Mouse (Mus musculus) frontal cortex, postnatal 14 days (tissue): ENCODE measurements around the gene Adora2a.
"Not testable (repeated sequence)": the region's sequence is repeated elsewhere in the genome, so short reads cannot be mapped to it uniquely, and the experiment has no call there.

Experiments used
- DNase-seq, 2 experiments: peaks; one replicate each; pipeline ENCODE4 v3.0.0; 2022; ENCODE audit warnings: low spot score in 2 of 2

Adora2a gene

GRCm38 (mm10) chr10:75316872-75316907 lies at the start of gene Adora2a:
Gene Adora2a (plus strand): TSS chr10:75316877.
- DNase-seq: no peak

DNA sequence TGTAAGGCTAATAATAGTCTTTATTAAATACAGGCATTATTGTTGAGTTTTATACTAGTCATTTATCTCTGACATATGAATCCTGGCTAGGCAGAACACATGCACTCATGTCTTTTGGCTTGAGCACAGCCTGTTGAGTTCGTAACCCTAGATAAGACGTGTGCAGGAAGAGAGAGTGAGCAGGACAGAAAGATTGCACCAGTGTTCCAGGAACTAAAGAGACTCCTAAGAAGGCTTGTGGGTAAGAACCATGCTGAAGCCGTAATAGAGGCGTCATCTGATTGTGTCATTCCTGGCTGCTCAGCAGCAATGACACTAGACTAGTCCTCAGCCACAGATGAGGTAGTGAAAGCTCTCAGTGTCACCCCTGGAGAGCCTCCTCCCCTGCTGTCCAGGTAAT lies 43.7 kb upstream of the Adora2a start:
- no peak for DNase-seq

GRCm38 (mm10) chr10:75276427-75277013 lies 40.2 kb upstream of the Adora2a start:
- DNase-seq: no peak

GRCm38 (mm10) chr10:75277501-75277900 lies 39.2 kb upstream of the Adora2a start:
- no peak for DNase-seq

GRCm38 (mm10) chr10:75282648-75283047 lies 34.0 kb upstream of the Adora2a start:
- DNase-seq: no peak

- no peak for DNase-seq
Observed at GRCm38 (mm10) chr10:75283821-75284220, 32.9 kb upstream of the Adora2a start.

DNA sequence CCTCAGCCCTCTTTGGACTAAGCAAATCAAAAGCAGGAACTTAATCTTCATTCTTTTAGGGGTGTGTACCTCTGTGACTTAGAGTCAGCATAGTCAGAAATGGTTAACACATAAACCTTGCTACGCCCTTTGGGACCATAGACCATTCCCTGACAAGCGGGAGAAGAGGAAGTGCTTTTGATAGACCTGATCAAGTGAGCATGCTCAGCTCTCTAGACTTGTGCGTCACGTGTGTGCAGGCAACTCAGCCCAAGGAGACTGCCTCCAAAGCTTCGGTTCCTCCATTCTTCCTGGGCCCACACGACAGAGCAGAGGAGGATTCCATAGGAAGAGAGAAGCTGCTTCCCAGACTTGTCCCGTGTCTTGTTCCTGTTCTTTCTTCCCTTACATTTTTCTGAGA lies 28.1 kb upstream of the Adora2a start:
- no peak for DNase-seq

DNA sequence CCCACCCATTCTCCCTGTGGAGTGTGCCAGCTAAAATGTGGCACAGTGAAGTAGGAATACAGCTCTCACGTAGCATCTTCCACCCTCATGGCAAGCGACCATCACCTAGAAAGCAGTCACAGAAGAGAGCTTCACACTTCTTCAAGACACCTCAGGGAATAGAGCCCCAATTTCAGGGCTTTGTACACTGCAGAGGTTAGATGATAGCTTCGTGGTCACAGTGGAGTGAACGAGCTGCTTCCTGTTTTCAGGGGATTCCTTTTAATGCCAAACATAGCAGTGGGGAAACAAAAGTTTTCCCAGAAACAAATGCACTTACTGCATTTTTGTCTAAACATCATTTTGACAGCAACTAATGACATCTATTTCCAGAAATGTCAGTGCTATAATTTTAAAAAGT lies 27.3 kb upstream of the Adora2a start:
- DNase-seq: no peak

- DNase-seq: no peak
Observed at GRCm38 (mm10) chr10:75290650-75291049, 26.0 kb upstream of the Adora2a start.

DNA sequence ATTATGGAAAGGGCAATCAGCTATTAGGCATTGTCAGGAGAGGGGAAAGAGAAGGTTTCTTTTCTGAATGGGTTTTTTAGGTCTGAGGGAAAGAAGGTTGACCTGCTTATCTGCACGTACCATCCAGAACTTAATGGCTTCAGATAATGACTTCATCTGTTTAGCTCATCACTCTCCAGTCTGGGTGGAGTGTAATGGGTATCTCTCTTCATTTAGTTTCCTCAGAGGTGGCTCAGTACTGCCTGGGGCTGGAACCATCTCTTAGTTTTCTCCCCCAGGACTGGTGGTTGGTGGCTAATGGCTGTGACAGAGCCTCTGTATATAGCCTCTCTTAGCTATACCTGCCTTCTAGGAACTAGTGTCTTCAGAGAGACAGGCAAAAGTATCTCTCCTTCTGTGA lies 25.3 kb upstream of the Adora2a start:
- DNase-seq: no peak

DNA sequence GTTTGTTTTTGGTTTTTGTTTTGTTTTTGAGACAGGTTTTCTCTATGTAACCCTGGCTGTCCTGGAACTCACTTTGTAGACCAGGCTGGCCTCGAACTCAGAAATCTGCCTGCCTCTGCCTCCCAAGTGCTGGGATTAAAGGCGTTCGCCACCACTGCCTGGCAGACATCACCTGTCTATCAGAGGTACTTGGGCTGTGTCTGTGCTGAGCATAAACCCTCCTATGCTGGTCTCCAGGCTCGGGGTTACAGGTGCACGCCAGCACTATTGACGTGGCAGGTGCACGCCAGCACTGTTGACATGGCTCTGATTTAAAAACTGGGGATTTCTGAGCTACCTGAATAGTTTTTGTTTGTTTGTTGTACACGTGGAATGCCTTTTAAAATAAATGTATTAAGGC lies 24.5 kb upstream of the Adora2a start:
- DNase-seq: not testable (repeated sequence)

DNA sequence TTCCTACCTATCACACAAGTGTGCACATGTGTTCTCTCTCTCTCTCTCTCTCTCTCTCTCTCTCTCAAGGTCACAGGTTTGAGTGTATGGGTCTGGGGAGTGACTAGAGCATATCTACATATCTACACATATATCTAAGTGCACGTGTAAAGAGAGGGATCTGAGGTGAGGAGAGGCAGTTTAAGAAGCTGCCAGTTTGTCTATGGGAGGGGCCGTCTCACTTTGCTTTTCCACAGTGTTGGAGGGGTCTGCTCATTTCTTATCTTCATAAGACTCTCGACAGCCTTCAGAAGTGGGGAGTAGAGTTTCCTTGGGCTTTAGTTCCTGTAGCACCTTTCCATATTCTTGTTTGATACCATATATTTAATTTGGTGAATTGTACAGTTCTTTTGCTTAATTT lies 23.4 kb upstream of the Adora2a start:
- DNase-seq: no peak

- DNase-seq: no peak
Observed at GRCm38 (mm10) chr10:75294362-75294761, 22.3 kb upstream of the Adora2a start.

DNA sequence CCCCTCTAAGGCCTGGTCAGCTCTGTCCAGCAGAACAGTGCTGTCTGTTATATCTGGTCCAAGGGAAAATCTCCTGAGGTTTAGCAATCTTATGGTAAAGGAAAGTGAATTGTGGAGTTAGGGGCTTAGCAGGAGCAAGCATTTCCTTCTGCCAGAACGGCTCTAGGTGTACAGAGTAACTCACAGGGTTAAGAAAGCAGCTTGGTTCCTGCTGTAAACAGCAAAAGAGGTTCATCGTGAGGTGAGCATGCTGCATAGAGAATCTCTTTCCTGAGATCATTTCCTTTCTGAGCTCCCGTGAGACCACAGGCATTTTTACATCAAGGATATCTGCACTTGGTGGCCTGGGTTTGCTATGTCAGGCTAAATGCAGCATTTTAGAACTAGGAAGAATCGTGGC lies 21.8 kb upstream of the Adora2a start:
- DNase-seq: no peak

DNA sequence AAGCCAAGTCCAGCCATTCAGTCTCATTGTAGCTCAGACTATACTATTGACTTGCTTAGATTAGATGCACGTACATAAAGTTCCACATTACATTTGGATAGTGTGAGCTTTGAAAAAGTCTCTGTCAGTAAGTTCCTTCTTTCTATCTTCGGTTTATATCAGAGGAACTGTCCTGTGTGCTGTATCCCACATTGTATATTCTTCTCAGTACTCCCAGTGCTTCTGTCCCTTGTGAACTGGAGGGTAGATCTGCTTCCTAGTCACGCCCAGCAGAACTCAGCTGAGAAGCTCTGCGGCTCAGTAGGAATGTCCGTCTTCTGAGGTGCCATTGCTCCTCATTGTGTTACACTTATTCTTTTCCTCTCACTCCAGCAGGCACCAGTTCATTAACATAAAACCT lies 18.1 kb upstream of the Adora2a start:
- DNase-seq: no peak

- no peak for DNase-seq
Observed at GRCm38 (mm10) chr10:75299785-75300418, 16.8 kb upstream of the Adora2a start.

GRCm38 (mm10) chr10:75301195-75301806 lies 15.4 kb upstream of the Adora2a start:
- no peak for DNase-seq

- no peak for DNase-seq
Observed at GRCm38 (mm10) chr10:75301937-75302336, 14.7 kb upstream of the Adora2a start.

GRCm38 (mm10) chr10:75302536-75302935 lies 14.1 kb upstream of the Adora2a start:
- DNase-seq: no peak

DNA sequence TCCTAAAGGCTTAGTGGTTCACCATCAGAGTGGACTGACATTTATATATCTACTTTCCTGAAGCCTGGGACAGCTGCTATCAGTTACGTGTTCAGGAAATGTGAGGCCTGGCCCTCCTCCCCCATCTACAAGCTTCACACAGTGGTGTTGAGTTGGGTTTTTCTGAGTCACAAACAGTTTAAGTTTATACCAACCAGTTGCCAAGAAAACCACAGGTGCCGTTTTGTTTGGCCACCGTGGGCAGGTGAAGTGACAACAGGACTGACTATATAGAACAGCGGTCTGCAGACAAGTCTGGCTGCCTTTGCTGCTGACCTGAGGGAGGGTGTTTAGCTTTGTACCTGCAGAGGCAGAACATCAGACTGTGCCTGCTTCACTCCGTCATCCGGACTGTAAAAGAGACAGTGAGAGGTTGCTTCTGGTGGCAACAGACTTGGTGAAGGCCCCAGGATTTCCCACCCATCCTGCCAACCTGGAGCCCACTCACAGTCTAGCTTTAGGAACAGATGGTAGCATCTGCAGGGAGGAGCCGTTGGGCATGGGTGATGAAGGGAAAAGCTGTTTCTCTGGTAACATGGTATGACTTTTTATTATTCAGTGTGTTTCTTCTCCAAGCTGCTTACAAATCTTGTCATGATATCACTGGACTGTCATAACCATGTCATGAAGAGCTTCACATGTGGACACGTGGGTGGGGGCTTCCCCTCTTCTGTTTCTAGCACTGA lies 13.2 kb upstream of the Adora2a start:
- peak; percentile 50 to 74 for DNase-seq

- DNase-seq: no peak
Observed at GRCm38 (mm10) chr10:75304049-75304405, 12.7 kb upstream of the Adora2a start.

DNA sequence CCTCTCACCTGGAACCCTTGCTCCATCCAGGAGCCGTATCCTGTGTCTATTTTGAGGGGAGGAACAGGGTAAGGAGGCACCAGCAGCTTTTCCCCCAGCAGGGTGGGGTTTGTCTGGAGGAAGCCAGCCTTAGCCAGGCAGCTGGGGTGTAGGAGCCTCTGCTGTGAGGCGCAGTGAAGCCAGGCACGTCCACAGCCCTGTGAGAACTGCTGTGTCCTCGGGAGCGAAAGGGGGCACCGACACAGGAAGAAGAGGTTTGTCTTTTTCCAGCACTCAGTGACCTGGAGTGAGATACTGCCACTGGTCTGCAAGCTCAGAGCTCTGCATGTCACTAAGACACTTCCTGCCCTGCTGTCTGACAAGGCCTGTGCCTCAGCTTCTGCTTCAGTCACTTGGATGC lies 12.3 kb upstream of the Adora2a start:
- DNase-seq: no peak

DNA sequence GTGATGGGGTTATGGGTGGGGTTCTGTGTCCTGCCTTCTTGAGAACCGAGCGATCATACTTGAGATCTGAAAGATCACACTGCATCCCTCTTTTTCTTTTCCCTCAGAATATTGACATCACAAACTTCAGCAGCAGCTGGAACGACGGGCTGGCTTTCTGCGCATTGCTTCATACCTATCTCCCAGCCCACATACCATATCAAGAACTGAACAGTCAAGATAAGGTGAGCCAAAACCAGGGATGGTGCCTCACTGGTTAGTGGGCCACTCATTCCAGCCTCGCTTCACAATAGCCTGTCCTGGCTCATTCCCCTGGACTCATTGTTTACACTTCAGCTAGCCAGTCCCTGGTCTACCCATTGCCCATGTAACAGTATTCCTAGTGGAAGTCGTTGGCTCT lies 9.5 kb upstream of the Adora2a start:
- no peak for DNase-seq

GRCm38 (mm10) chr10:75312361-75312760 lies 4.3 kb upstream of the Adora2a start:
- no peak for DNase-seq
